Mouse (Mus musculus) heart, embryonic 10.5 days (tissue): Measurements from ENCODE around the gene Rad23a. TPM values are rescaled to one million over a fixed set of nuclear protein-coding genes. Genes with fewer than 3 reads are reported as not detected.

Source experiments
- DNase-seq: peaks from one replicate; pipeline ENCODE4 v3.0.0-alpha.2; 2017; ENCODE audit warnings: low spot score
- H3K27ac ChIP-seq: fragments of 300-500 bp; sonication (generic); 2 replicates; pipeline ENCODE4 v1.5.1; 2016; ENCODE audit warnings: mild to moderate bottlenecking
- H3K27me3 ChIP-seq: fragments of 300-500 bp; sonication (generic); 2 replicates; pipeline ENCODE4 v1.6.1; 2016; ENCODE audit warnings: mild to moderate bottlenecking; ENCODE audit not compliant: poor library complexity, insufficient read depth, severe bottlenecking
- H3K36me3 ChIP-seq: fragments of 300-500 bp; sonication (generic); 2 replicates; pipeline ENCODE4 v1.6.1; 2016; ENCODE audit warnings: mild to moderate bottlenecking, moderate library complexity
- H3K4me1 ChIP-seq: fragments of 300-500 bp; sonication (generic); 2 replicates; pipeline ENCODE4 v1.6.1; 2016; ENCODE audit warnings: mild to moderate bottlenecking
- H3K4me3 ChIP-seq: fragments of 300-500 bp; sonication (generic); 2 replicates; pipeline ENCODE4 v1.5.1; 2016; ENCODE audit warnings: mild to moderate bottlenecking, moderate library complexity
- H3K9me3 ChIP-seq: fragments of 300-500 bp; sonication (generic); 2 replicates; pipeline ENCODE4 v1.6.1; 2016; ENCODE audit warnings: mild to moderate bottlenecking, moderate library complexity
- WGBS: fragments of 180-500 bp; shearing (Covaris S2); methylation state at CpG from one replicate; pipeline ENCODE4 v1.1.7; 2016; 5-methylcytosine and 5-hydroxymethylcytosine counted together
- polyA plus RNA-seq: library from polyadenylated mRNA; unstranded; fragments of >200 nt; fragmentation: Nextera tagmentation; extraction: Ambion mirVana; gene quantifications from 2 replicates; pipeline ENCODE4 v1.2.1, GENCODE M21; 2016

The Rad23a gene
- polyA plus RNA-seq, 1 experiment from 2014 or later: 137 TPM

DNA sequence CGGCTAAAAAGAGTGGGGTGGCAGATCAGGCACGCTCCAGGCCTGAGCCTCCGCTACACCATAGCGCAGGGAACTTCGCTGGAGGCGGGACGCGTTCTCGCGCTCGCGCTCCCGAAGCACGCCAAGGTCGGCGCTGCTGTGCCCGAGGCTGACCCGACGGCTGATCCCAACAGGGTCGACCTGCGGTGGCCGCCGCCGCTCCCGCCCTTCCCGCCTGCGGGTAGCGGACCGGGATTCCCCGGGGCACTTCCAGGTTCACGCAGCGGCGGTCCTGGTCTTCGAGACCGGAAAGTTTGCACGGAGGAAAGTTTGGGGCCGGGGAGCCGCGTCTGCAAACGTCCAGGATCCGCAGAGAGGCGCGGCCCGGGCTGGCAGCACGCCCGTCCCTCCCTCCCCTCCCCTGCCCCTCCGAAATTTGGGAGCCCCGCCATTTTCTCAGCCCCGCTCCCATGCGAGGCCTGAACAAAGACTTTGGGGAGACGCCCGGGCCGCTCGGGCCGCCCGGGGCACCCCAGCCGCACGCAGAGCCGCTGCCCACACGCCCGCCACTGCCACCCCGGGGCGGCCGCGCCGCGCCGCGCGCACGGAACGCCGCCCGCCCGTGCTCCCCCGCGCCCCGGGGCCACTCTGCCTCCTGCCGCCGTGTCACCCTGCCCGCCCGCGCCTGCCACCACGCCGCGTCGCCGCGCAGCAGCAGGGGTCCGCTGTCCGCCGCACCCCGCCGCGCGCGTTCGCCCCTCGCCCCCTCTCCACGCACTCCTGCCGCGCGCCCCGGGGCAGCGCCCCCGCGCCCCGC, 41.1 kb downstream of the Rad23a start:
- WGBS: under 1% methylated on average over 97 of the region's 108 CpGs

DNA sequence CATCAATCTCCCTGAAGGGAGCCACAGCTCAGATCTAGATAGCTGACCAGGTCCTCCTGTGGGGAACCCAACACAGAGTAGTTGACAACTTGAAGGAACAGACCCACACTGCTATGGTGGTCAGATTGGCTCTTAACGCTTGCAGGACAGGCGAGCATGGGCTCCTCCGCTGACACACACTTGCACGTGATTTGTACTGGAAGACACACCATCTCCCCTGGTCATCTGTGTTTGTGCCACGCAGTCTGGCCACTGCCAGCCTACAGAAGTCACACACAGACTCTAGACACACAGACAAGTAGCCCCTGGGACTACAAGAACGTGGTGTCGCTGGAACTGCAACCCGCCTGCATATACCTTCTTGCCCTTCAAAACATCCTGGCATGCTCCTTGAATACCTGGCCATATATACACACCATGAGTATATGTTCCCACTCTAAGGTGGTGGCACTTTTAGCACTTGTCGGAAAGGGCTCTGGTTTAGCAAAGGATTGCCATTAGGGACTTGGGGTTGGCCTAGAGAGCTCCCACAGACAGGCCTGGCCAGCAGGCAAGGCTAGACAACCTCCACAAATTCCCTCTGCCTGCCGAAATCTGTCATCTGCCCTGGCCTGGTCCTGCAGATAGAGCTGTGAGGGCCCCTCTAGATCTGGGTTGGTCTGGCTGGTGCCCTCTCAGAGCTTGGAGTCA, 41.9 kb downstream of the Rad23a start:
- DNase-seq: no peak
- peaks cover 95% of the 10 kb centered on the region for H3K27me3 ChIP-seq
- H3K9me3 ChIP-seq: no peaks in the 10 kb centered on the region
- peak overlapping the region; percentile 79 for H3K27ac ChIP-seq
- WGBS: 42% methylated on average over 10 of the region's 10 CpGs
- H3K4me3 ChIP-seq: peak overlapping the region; percentile 69
- H3K4me1 ChIP-seq: peaks cover 18% of the 10 kb centered on the region
- no peaks in the 10 kb centered on the region; the same call in 1 of the 2 replicates for H3K36me3 ChIP-seq

More for the DNA sequence above, 41.1 kb downstream of the Rad23a start:
- DNase-seq: peak; percentile 76
- Histone ChIP-seq H3K9me3 (no peaks in the 10 kb centered on the region), H3K27ac (peak overlapping the region; percentile 79), H3K27me3 (peaks cover 95% of the 10 kb centered on the region), H3K4me1 (peaks cover 13% of the 10 kb centered on the region; the same call in 1 of the 2 replicates), H3K36me3 (no peaks in the 10 kb centered on the region; the same call in 1 of the 2 replicates), H3K4me3 (peak overlapping the region; percentile 69)

DNA sequence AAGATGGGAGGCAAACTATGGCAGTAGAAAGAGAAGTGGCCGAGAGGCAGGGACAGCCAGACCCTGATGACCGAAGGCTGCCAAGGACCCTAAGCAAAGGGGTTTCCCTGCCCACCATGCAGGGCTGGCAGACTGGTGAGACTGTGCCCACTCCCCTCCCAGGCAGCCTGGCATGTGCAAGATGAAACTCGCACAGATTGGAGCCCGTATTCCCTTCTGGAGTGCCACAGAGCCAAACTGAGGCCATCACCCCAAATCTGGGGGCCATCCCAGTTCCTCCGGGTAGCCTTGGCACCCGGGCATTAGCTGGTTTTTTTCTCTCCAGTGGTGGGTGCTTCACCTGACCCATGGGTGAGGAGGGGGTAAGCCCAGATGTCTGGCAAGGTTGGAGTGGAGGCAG, 42.5 kb downstream of the Rad23a start:
- Histone ChIP-seq H3K27me3 (peaks cover 95% of the 10 kb centered on the region), H3K27ac (no peak overlapping the region), H3K9me3 (no peaks in the 10 kb centered on the region), H3K4me3 (no peak overlapping the region), H3K36me3 (no peaks in the 10 kb centered on the region; the same call in 1 of the 2 replicates), H3K4me1 (peaks cover 18% of the 10 kb centered on the region)
- 66% methylated on average over 6 of the region's 6 CpGs for WGBS
- no peak for DNase-seq

DNA sequence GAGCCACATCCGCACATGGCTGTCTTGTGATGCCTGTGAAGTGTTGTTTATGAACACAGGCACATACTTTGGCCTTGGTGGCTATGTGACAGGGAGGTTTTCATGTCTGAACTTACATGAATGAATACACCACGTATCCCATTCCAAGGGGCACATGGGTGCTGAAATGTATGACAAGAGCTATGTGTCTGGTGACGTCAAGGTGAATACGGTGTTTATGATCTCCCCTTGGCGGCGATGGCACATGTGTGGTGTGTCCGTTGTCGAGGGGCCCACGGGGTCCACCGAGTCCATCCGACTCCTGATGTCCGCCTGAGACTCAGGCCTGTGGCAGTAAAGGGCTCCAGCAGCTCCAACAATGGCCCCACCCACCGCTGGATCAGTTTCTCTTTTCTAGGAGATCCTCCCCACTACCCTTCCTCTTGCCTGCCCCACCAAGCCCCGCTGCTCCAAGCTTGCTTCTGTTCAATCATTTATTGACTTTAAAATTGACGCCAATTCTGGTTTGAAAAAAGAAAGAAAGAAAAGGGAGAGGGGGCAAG, 43.1 kb downstream of the Rad23a start:
- peaks cover 18% of the 10 kb centered on the region for H3K4me1 ChIP-seq
- DNase-seq: no peak

DNA sequence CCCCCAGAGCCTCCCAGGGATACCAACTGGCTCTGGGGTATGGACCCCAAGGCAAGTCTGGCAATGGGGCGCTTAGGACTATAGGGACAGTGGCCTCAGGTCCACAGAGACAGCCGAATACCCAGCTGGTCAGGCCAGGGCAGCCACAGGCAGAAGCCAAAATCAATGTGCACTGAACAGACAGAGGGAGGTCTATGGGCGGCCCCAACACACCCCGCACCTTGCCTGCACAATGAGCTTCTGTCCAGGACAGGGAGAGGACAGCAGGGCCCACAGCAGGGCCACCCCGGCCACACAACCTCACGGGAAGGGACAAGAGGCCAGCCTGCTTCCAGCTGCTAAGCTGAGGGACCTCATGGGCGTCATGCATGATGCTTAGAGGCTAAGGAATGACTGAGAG, 46.0 kb downstream of the Rad23a start:
- DNase-seq: no peak
- 51% methylated on average over 7 of the region's 7 CpGs for WGBS
- Histone ChIP-seq H3K4me3 (no peak overlapping the region), H3K36me3 (no peaks in the 10 kb centered on the region; the same call in 1 of the 2 replicates), H3K27me3 (peaks cover 100% of the 10 kb centered on the region), H3K4me1 (peaks cover 17% of the 10 kb centered on the region), H3K27ac (no peak overlapping the region), H3K9me3 (no peaks in the 10 kb centered on the region)

More for the DNA sequence above, 43.1 kb downstream of the Rad23a start:
- WGBS: 74% methylated on average over 15 of the region's 15 CpGs
- no peaks in the 10 kb centered on the region; the same call in 1 of the 2 replicates for H3K36me3 ChIP-seq
- H3K9me3 ChIP-seq: no peaks in the 10 kb centered on the region
- H3K4me3 ChIP-seq: no peak overlapping the region
- peaks cover 95% of the 10 kb centered on the region for H3K27me3 ChIP-seq
- no peak overlapping the region for H3K27ac ChIP-seq

DNA sequence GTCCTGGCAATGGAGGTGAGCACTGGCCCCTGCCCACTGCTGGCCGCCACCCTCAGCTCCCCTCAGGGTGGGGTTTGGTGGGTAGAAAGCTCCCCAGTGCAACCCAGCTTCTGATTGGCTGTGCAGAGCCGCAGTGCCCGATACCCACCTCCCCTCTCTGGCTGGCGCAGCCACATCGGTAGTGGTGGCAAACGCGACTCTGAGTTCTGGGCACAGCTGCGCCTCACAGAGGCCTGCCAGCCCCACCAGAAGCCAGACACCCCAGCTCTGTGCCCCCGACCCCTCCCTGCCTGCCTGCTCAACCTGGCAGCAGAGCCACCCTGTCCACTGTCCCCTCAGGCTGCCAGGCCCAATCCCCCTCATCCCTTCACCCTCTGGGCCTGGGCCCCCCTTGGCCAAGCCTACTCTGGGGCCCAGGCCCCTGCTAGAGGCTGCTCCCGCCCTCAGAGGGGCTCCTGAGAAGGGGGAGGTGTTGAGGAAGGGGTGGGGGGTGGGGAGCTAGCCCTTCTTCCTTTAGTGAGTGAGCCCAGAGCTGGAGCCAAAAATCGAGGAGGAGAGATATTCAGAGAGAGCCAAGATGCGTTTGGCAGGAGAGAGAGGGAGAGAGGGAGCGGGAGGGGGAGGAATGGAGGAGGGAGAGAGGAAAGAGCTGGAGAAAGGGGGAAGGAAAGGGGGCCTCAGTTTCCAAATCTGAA, 46.5 kb downstream of the Rad23a start:
- WGBS: 55% methylated on average over 12 of the region's 13 CpGs
- no peak for DNase-seq
- Histone ChIP-seq H3K27ac (peak overlapping the region; percentile 48; the same call in 1 of the 2 replicates), H3K9me3 (no peaks in the 10 kb centered on the region), H3K4me1 (peaks cover 12% of the 10 kb centered on the region), H3K27me3 (peaks cover 100% of the 10 kb centered on the region), H3K4me3 (peak overlapping the region; percentile 6; the same call in 1 of the 2 replicates), H3K36me3 (no peaks in the 10 kb centered on the region; the same call in 1 of the 2 replicates)

DNA sequence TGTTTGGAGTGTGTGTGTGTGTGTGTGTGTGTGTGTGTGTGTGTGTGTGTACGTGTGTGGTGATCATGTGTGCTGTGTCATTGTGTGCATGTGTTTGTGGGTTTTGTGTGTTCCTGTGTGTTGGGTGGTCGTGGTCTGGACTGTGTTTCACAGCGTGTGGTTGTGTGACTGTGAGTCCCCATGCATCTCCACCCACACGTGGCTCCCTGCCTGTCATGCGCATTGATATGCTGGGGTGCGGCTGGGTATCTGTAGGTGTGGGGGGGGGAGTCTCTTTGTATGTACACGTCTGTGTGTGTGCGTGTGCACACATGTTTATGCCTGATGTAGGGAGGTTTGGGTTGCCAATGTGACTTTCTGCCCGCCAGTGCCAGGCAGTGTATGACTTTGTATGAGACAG, 47.3 kb downstream of the Rad23a start:
- Histone ChIP-seq H3K36me3 (no peaks in the 10 kb centered on the region), H3K9me3 (no peaks in the 10 kb centered on the region), H3K27me3 (peaks cover 100% of the 10 kb centered on the region), H3K4me3 (no peak overlapping the region), H3K27ac (no peak overlapping the region), H3K4me1 (peaks cover 9% of the 10 kb centered on the region)
- no peak for DNase-seq
- WGBS: 84% methylated on average over 9 of the region's 9 CpGs

DNA sequence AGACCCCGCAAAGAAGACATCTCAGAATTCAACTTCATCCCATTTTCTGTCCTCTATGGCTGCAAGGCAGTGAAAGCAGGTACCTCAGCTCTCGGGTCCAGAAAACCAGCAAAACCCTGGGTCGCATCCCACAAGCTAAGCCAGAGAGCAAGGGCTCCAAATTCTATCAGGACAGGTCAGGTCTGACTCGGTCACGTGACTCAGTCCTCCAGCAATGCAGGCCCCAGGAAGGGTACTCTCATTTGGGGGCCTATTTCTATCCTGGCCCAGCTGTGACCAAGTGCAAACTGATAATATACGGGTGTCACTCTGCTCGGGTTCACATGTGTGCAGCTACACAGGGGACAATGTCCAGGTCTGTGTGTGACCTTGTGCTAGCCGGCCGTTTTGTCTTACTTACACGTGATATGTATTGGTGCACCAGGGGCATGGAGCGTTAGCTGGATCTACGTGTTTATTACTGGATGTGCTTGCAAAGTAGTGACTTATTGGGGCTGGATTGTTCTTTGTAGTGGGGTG, 48.0 kb downstream of the Rad23a start:
- DNase-seq: no peak
- Histone ChIP-seq H3K27me3 (peaks cover 100% of the 10 kb centered on the region), H3K9me3 (no peaks in the 10 kb centered on the region), H3K4me3 (no peak overlapping the region), H3K36me3 (no peaks in the 10 kb centered on the region), H3K4me1 (peaks cover 9% of the 10 kb centered on the region), H3K27ac (no peak overlapping the region)
- WGBS: 68% methylated on average over 12 of the region's 12 CpGs

DNA sequence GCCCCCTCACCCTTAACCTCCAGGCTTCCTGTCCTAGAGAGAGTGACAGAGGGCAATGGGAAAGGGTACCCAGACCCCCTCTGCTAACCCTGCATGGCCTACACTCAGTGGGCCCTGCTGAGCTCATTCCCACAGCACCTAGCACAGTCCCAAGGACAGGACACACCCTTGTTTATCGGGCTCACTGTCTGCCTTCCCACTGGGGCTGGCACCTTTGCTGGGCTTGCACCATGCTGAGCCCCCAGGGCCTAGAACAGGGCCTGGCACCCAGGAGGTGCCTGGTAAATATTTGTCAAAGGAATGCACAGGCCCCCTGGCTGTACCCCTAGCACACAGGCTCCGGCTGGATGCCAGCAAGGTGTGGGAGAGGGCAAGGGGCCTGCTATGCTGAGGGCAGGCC, 49.9 kb downstream of the Rad23a start:
- Histone ChIP-seq H3K4me3 (no peak overlapping the region), H3K27me3 (peaks cover 100% of the 10 kb centered on the region), H3K27ac (no peak overlapping the region), H3K9me3 (no peaks in the 10 kb centered on the region), H3K36me3 (no peaks in the 10 kb centered on the region), H3K4me1 (peaks cover 22% of the 10 kb centered on the region)
- WGBS: 65% methylated on average over 2 of the region's 2 CpGs
- no peak for DNase-seq

DNA sequence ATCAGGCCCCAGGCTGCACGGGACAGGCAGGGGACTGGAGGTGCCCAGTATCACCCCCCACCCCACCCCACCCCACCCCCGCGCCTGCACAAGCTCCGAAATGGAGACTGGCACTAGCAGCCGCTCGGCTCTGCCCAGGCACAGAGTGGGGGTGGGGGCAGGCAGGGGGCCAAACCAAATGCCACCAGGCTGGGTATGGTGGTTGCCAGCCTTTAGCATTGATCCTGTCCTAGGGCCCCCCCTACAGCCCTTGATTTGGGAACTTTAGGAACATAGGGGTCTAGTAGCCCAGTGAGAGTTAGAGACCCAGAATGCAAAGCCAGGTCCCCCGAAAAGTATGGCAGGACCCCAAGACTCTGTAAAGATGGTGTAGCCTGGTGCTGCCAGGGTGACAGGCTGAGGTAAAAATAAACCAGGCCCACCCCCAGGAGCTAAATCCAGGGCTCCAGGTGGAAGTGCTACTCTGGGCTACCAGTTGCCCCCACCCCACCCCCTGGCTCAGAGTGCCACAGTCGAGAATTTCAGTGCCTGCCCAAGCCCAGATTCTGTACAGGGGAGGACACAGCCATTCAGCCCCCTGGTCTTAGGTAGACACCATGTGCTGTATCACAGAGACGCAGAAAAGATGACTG, 50.5 kb downstream of the Rad23a start:
- Histone ChIP-seq H3K36me3 (no peaks in the 10 kb centered on the region), H3K27ac (no peak overlapping the region), H3K4me3 (no peak overlapping the region), H3K4me1 (peaks cover 26% of the 10 kb centered on the region), H3K27me3 (peaks cover 100% of the 10 kb centered on the region), H3K9me3 (no peaks in the 10 kb centered on the region)
- DNase-seq: no peak
- WGBS: 66% methylated on average over 9 of the region's 9 CpGs

DNA sequence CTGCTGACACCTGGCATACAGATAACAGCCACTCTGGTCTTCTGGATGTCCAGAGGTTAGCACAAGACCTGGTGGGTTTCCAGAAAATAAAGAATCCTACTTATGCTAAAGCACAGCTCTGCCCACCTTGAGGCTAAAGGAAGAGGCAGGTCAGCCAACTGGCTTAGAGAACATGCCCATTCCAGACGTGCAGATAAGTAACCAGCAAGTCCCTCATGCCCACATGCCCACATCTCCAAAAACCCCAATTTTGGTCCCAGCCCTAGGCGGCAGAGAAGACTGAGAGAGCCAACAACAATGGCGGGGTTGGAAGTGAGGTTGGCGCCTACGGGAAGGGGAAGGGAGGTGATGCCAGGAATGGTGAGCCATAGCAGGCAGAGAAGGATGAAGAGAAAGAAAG, 51.1 kb downstream of the Rad23a start:
- Histone ChIP-seq H3K27me3 (peaks cover 100% of the 10 kb centered on the region), H3K4me3 (no peak overlapping the region), H3K4me1 (peaks cover 32% of the 10 kb centered on the region), H3K36me3 (no peaks in the 10 kb centered on the region), H3K9me3 (no peaks in the 10 kb centered on the region), H3K27ac (no peak overlapping the region)
- no peak for DNase-seq
- WGBS: 51% methylated on average over 5 of the region's 5 CpGs

DNA sequence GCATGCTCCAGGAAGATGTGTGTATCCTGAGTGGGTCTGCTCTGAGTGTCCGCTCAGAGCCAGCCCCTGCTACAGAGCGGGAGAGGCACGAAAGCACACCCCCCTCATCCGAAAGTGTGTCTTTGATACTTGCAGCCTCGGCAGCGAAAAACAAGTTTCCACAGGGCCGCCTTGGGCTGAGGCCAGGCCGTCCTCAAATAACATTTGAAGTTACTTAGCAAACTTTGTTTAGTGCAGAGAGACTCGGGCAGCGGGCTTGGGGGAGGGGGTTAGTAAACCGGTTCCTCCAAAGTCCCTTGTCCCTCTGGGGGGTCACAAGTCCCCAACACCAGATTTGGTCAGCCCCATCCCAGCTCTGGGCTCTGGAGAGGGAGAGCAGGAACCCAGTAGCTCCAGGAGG, 51.6 kb downstream of the Rad23a start:
- no peak for DNase-seq
- Histone ChIP-seq H3K4me3 (no peak overlapping the region), H3K27ac (no peak overlapping the region), H3K4me1 (peaks cover 32% of the 10 kb centered on the region), H3K9me3 (no peaks in the 10 kb centered on the region), H3K27me3 (peaks cover 100% of the 10 kb centered on the region), H3K36me3 (no peaks in the 10 kb centered on the region)
- WGBS: 14% methylated on average over 11 of the region's 11 CpGs
